Mouse (Mus musculus): ENCODE measurements around the gene Xrra1. TPM values are rescaled to one million over a fixed set of nuclear protein-coding genes. Genes with fewer than 3 reads are reported as not detected.
A peak's percentile ranks its signal among the peaks of the same experiment; 100 is the strongest.
"Not testable (repeated sequence)": the region's sequence is repeated elsewhere in the genome, so short reads cannot be mapped to it uniquely, and the experiment has no call there.

Gene Xrra1
- polyA plus RNA-seq, 1 experiment from 2014 or later, result 0.29 TPM

GRCm38 (mm10) chr7:99956095-99956494 lies 97.2 kb downstream of the Xrra1 start:
- WGBS, result 97% methylated on average over 7 of the region's 7 CpGs
- ATAC-seq (ENCODE audit: insufficient number of reproducible peaks, insufficient read depth, low FRiP score, low read depth), result no peak

GRCm38 (mm10) chr7:99957226-99957965 lies 98.5 kb downstream of the Xrra1 start:
- ATAC-seq (ENCODE audit: insufficient number of reproducible peaks, insufficient read depth, low FRiP score, low read depth), result no peak
- Histone ChIP-seq H3K27me3 (ENCODE audit: control insufficient read depth, insufficient read depth, low read length) (no peaks in the 10 kb centered on the region), H3K4me1 (ENCODE audit: control insufficient read depth, insufficient read depth, low read length) (peaks cover 13% of the 10 kb centered on the region), H3K9me3 (ENCODE audit: control insufficient read depth, low read depth, low read length) (no peaks in the 10 kb centered on the region), H3K4me2 (replicated peaks; ENCODE audit: low read depth, low read length) (no peak overlapping the region), H3K4me3 (ENCODE audit: low read depth, low read length) (no peak overlapping the region), H3K9ac (replicated peaks; ENCODE audit: low read depth, low read length) (no peak overlapping the region), H3K36me3 (ENCODE audit: control insufficient read depth, insufficient read depth, low read length) (no peaks in the 10 kb centered on the region; the same call in 1 of the 2 replicates), H3K27ac (ENCODE audit: low read length) (no peak overlapping the region)
- WGBS, result 87% methylated on average over 12 of the region's 12 CpGs

More at GRCm38 (mm10) chr7:99956095-99956494, 97.2 kb downstream of the Xrra1 start:
- Histone ChIP-seq H3K4me1 (ENCODE audit: control insufficient read depth, insufficient read depth, low read length) (peaks cover 3% of the 10 kb centered on the region; the same call in 1 of the 2 replicates), H3K4me2 (replicated peaks; ENCODE audit: low read depth, low read length) (no peak overlapping the region), H3K27me3 (ENCODE audit: control insufficient read depth, insufficient read depth, low read length) (no peaks in the 10 kb centered on the region), H3K36me3 (ENCODE audit: control insufficient read depth, insufficient read depth, low read length) (no peaks in the 10 kb centered on the region; the same call in 1 of the 2 replicates), H3K9ac (replicated peaks; ENCODE audit: low read depth, low read length) (no peak overlapping the region), H3K27ac (ENCODE audit: low read length) (no peak overlapping the region), H3K9me3 (ENCODE audit: control insufficient read depth, low read depth, low read length) (no peaks in the 10 kb centered on the region), H3K4me3 (ENCODE audit: low read depth, low read length) (no peak overlapping the region)

DNA sequence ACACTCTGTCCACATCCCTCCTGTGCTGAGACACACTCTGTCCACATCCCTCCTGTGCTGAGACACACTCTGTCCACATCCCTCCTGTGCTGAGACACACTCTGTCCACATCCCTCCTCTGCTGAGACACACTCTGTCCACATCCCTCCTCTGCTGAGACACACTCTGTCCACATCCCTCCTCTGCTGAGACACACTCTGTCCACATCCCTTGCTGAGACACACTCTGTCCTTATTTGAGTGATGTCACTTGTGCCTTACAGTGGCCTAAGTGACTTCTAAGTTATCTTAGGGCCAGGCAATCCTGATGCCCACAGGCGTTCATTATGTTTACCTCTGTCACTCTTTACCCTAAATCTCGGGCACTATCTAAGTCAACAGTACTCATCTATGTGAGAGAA lies 101.7 kb downstream of the Xrra1 start:
- not testable (repeated sequence) for H3K36me3 ChIP-seq (ENCODE audit: control insufficient read depth, insufficient read depth, low read length); ATAC-seq (ENCODE audit: insufficient number of reproducible peaks, insufficient read depth, low FRiP score, low read depth); H3K27ac ChIP-seq (ENCODE audit: low read length); H3K4me3 ChIP-seq (ENCODE audit: low read depth, low read length); H3K27me3 ChIP-seq (ENCODE audit: control insufficient read depth, insufficient read depth, low read length); H3K4me2 ChIP-seq (replicated peaks; ENCODE audit: low read depth, low read length); H3K9me3 ChIP-seq (ENCODE audit: control insufficient read depth, low read depth, low read length); H3K9ac ChIP-seq (replicated peaks; ENCODE audit: low read depth, low read length)
- peaks cover 28% of the 10 kb centered on the region for H3K4me1 ChIP-seq (ENCODE audit: control insufficient read depth, insufficient read depth, low read length)
- WGBS, result 33% methylated on average over 2 of the region's 2 CpGs

GRCm38 (mm10) chr7:99961518-99961917 lies 102.6 kb downstream of the Xrra1 start:
- WGBS, result 77% methylated on average over 2 of the region's 2 CpGs
- Histone ChIP-seq H3K27me3 (ENCODE audit: control insufficient read depth, insufficient read depth, low read length) (no peaks in the 10 kb centered on the region), H3K4me3 (ENCODE audit: low read depth, low read length) (no peak overlapping the region), H3K27ac (ENCODE audit: low read length) (no peak overlapping the region), H3K4me1 (ENCODE audit: control insufficient read depth, insufficient read depth, low read length) (peaks cover 35% of the 10 kb centered on the region), H3K36me3 (ENCODE audit: control insufficient read depth, insufficient read depth, low read length) (no peaks in the 10 kb centered on the region), H3K9me3 (ENCODE audit: control insufficient read depth, low read depth, low read length) (no peaks in the 10 kb centered on the region), H3K4me2 (replicated peaks; ENCODE audit: low read depth, low read length) (no peak overlapping the region), H3K9ac (replicated peaks; ENCODE audit: low read depth, low read length) (no peak overlapping the region)
- ATAC-seq (ENCODE audit: insufficient number of reproducible peaks, insufficient read depth, low FRiP score, low read depth), result no peak

DNA sequence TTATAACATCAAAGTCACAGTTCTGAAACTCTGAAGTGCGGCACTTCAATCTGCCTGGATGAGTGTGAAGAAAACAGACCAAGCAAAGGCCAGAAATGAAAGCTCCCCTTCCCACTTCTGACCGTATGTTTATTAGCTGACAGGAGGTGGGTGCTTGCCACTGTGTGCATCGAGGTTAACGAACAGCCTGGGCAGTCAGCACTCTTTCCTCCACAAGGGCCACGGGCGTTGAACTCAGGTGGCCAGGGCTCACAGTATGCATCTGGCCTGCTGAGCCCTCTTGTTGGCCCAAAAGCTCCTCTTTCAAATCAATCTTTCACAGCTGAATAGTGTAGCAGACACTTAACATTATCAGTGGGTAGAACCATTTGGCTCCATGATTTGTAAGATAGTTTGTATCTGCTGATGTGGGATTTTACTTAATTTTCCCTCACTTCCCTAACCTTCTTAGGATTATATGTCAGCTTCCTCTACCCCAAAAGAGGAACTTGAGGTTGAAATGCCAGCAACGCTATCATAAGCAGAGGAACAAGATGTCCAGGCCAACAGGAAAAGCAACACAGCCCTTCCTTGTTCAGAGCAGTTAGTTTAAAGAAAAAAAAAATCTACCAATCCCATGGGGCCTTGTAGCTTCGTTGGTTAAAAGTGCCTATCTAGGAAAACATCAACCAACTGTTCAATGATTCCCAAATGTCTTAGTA lies 103.8 kb downstream of the Xrra1 start:
- no peaks in the 10 kb centered on the region for H3K36me3 ChIP-seq (ENCODE audit: control insufficient read depth, insufficient read depth, low read length)
- no peaks in the 10 kb centered on the region for H3K27me3 ChIP-seq (ENCODE audit: control insufficient read depth, insufficient read depth, low read length)
- no peaks in the 10 kb centered on the region for H3K9me3 ChIP-seq (ENCODE audit: control insufficient read depth, low read depth, low read length)
- H3K4me1 ChIP-seq (ENCODE audit: control insufficient read depth, insufficient read depth, low read length), result peaks cover 41% of the 10 kb centered on the region
- no peak overlapping the region for H3K9ac ChIP-seq (replicated peaks; ENCODE audit: low read depth, low read length)
- no peak for ATAC-seq (ENCODE audit: insufficient number of reproducible peaks, insufficient read depth, low FRiP score, low read depth)
- WGBS, result 64% methylated on average over 8 of the region's 8 CpGs
- H3K27ac ChIP-seq (ENCODE audit: low read length), result no peak overlapping the region
- no peak overlapping the region for H3K4me2 ChIP-seq (replicated peaks; ENCODE audit: low read depth, low read length)
- H3K4me3 ChIP-seq (ENCODE audit: low read depth, low read length), result no peak overlapping the region

- Histone ChIP-seq H3K9ac (replicated peaks; ENCODE audit: low read depth, low read length) (no peak overlapping the region), H3K36me3 (ENCODE audit: control insufficient read depth, insufficient read depth, low read length) (no peaks in the 10 kb centered on the region), H3K27me3 (ENCODE audit: control insufficient read depth, insufficient read depth, low read length) (no peaks in the 10 kb centered on the region), H3K4me1 (ENCODE audit: control insufficient read depth, insufficient read depth, low read length) (peaks cover 41% of the 10 kb centered on the region), H3K4me2 (replicated peaks; ENCODE audit: low read depth, low read length) (no peak overlapping the region), H3K27ac (ENCODE audit: low read length) (no peak overlapping the region), H3K4me3 (ENCODE audit: low read depth, low read length) (no peak overlapping the region), H3K9me3 (ENCODE audit: control insufficient read depth, low read depth, low read length) (no peaks in the 10 kb centered on the region)
- ATAC-seq (ENCODE audit: insufficient number of reproducible peaks, insufficient read depth, low FRiP score, low read depth), result no peak
- WGBS, result 84% methylated on average over 3 of the region's 3 CpGs
These were observed 104.4 kb downstream of the Xrra1 start for GRCm38 (mm10) chr7:99963237-99963860.

DNA sequence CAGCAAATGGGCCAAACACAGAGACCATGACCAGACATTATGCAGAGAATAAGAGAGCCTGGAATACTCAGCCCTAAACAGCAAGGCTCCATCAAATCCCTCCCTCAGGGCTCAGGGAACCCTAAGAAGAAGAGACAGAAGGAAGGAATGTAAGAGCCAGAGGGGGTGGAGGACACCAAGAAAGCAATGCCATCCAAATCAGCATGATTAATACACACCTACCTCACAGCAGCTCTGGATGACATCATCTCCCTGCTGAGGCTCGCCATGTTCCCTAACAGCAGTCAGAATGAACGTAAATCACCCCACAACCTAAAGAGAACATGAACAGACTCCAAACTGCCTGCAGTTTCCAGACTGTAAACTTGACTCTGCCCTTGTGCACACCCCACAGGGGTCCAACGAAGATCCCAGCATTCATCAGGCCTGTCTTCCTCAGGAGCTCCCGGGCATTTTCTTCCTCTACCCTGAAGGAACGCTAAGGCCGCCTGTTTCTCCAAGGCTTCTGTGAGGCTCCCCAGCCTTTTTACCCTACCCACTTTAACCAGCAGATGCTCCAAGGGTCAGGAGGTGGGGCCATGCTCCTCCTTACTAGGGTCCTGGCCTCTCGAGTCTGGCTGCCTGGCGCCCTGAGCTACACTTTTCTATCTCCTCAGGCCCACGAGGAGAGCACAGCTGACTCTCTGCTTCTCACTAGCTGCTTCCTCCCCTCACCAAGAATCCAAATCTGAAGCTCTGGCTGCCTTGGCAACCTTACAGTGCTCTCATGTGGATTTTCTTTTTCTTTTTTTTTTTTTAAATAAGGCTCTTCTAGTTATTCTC lies 106.3 kb downstream of the Xrra1 start:
- Histone ChIP-seq H3K4me2 (replicated peaks; ENCODE audit: low read depth, low read length) (0 out of 2 replicates have a peak overlapping the region, but pooled peaks have one; percentile 17), H3K9ac (replicated peaks; ENCODE audit: low read depth, low read length) (no peak overlapping the region), H3K4me3 (ENCODE audit: low read depth, low read length) (no peak overlapping the region), H3K27me3 (ENCODE audit: control insufficient read depth, insufficient read depth, low read length) (no peaks in the 10 kb centered on the region), H3K9me3 (ENCODE audit: control insufficient read depth, low read depth, low read length) (no peaks in the 10 kb centered on the region), H3K27ac (ENCODE audit: low read length) (peak overlapping the region; percentile 73), H3K36me3 (ENCODE audit: control insufficient read depth, insufficient read depth, low read length) (no peaks in the 10 kb centered on the region), H3K4me1 (ENCODE audit: control insufficient read depth, insufficient read depth, low read length) (peaks cover 41% of the 10 kb centered on the region)
- WGBS, result 20% methylated on average over 9 of the region's 9 CpGs
- peak; percentile 23; the same call in 1 of the 2 replicates for ATAC-seq (ENCODE audit: insufficient number of reproducible peaks, insufficient read depth, low FRiP score, low read depth)

Measured in stomach, embryonic 14.5 days (tissue).